Mouse (Mus musculus): ENCODE results near the gene Klrb1c.
"Not testable (repeated sequence)": the region's sequence is repeated elsewhere in the genome, so short reads cannot be mapped to it uniquely, and the experiment has no call there.

The Klrb1c gene

DNA sequence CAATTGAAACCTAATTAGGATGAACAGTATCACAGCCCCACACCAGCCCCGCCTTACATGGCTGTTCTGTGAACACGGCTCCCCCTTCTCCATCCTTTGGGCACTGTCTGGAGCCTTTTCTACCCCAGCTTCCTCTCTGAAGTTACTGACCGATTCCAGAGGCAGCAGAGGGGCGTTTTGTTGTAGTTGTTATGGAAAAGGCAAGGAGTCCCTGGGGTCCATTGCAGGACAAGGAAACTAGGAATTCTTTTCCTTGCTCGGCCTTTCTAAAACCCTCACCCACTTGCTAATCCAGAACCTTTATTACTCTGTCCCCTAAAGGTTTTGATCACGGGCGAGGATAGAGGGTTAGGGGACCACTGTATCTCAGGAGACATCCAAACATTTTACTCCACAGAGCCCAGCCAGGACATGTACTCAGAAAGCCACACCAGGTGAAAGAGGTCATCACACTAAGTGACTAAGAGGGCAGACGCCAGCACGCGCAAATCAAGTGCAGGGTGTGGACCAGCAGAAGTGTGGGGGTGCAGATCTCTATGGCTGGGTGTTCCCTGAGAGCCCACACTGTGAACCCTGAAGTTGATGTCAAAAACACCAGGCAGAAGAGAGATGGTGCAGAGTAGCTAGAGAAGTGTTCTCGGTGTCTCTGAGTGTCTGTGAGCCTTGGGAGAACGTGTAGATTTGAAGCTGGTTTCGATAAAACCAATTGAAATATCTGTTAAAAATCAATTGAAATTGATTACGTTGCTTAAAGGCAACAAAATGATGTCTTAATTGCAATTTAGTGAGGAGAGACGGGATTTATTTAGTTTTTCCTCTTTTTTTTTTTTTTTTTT lies 9.1 kb upstream of the Klrb1c start:
- DNase-seq (ENCODE audit: low read depth, low spot score), result peak; percentile 55

- DNase-seq (ENCODE audit: low read depth, low spot score), result no peak
These were observed 8.3 kb upstream of the Klrb1c start for GRCm38 (mm10) chr6:128797185-128797905.

GRCm38 (mm10) chr6:128796321-128796955 lies 7.4 kb upstream of the Klrb1c start:
- DNase-seq (ENCODE audit: low read depth, low spot score), result peak; percentile 56

GRCm38 (mm10) chr6:128793734-128794133 lies 4.7 kb upstream of the Klrb1c start:
- no peak for DNase-seq (ENCODE audit: low read depth, low spot score)

GRCm38 (mm10) chr6:128790491-128790994 lies 1.5 kb upstream of the Klrb1c start:
- DNase-seq (ENCODE audit: low read depth, low spot score), result not testable (repeated sequence)

GRCm38 (mm10) chr6:128788517-128788916 lies 498 bp downstream of the Klrb1c start:
- DNase-seq (ENCODE audit: low read depth, low spot score), result no peak

GRCm38 (mm10) chr6:128786396-128786795 lies 2.6 kb downstream of the Klrb1c start:
- DNase-seq (ENCODE audit: low read depth, low spot score), result not testable (repeated sequence)

GRCm38 (mm10) chr6:128769481-128770253 lies 19.3 kb downstream of the Klrb1c start:
- DNase-seq (ENCODE audit: low read depth, low spot score), result no peak

DNA sequence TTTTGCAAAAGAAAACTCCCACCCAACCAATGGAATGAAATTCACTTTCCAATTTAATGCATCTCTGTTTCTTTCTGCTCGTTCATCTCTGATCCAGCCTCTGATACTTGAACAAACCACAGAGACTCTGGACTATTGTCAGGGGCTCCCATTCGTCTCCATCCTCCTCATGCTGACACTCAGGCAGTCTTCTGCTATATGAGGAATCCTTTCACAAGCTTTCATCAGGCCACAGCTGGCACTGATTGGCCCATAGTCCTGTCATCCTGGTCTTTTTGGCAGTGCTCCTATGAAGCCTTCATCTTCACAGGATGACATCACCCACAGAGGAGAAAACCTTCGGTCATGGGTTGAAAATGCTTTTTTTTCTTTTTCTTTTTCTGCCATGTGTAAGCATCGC lies 21.0 kb downstream of the Klrb1c start:
- no peak for DNase-seq (ENCODE audit: low read depth, low spot score)

DNA sequence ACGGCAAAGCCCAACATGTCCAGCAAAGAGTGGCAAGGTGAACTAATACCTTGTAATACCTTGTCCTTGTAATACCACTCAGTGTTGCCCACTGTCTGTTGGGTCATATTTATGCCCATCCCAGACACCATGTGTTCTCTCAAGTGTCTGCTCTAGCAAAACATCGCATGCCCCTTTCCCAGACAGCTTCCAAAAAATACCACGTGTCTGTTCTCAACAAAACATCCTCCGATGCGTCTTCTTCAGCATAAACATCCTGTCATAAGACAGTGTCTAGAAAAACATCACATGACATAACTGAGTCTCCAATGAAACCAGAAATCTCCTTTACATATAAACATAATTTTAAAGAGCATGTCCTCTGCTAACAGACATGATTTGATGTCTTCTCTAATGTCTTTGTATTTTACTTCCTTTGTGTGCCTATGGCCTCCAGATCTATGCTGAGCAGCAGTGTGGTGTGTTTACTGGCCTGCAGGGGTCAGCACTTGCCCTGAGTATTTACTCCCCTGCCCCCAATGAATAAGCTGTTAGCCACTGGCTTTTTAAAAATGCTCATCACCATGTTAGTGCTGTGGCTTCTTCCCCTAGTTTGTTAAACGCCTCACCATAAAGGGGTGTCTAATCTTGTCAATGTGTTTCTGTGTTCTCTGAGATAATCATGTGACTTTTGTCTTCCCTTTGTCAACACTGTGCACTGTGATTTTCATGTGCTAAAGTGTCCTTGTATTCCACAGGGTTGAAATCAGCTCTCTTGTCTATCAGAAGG lies 22.3 kb downstream of the Klrb1c start:
- peak; percentile 84 for DNase-seq (ENCODE audit: low read depth, low spot score)

DNA sequence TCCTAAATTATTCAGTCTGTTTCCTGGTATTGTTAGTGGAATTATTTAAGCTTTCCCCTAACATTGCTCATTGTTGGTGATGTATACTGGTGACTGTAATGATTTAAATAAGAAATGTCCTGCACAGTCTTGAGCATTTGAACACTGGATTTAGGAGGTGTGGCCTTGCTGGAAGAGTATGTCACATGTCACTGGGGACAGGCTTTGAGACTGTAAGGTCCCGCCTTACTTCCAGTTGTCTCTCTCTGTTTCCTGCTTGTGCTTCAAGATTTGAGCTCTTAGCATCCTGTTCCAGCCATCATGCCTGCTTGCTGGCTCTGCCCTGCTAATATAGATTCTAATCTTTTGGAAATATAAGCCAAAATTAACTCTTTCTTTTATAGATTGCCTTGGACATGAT lies 23.8 kb downstream of the Klrb1c start:
- peak; percentile 22 for DNase-seq (ENCODE audit: low read depth, low spot score)

GRCm38 (mm10) chr6:128764598-128764997 lies 24.4 kb downstream of the Klrb1c start:
- peak; percentile 52 for DNase-seq (ENCODE audit: low read depth, low spot score)

DNA sequence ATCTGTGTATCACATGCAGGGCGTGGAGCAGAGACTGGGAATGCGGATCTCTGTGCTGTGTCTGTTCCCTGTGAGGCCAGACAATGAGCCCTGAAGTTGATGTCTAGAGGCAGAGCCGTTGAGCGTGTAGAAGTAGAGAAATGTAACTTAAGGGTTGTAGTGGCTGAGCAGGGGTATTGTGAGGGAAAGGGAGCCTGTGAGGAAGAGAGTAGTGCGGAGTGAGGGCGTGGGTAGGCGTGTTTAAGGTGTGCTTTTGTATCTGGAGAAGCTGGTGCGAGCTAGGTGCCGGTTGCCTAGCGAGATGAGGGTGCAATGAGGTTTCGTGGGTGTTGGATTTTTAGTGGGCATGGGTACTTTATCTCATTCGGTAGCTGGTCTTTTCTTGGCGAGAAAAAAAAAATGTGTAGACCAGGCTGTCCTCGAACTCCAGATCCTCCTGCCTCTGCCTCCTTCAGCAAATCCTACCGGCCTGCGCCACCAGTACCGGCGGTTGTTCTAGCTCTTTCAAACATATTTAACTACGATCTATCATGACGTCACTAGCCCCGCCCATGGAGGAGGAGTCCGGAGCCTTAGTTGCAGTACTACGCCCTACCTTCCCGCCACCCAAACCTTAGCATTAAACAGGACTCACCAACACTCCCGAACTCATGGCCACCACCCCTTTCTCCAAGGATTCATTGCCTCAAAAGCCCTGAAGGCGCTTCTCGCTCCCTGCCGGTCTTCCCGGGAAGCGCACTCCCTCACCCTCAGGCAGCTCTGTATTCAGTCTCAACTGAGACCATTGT lies 25.1 kb downstream of the Klrb1c start:
- DNase-seq (ENCODE audit: low read depth, low spot score), result peak; percentile 95

DNA sequence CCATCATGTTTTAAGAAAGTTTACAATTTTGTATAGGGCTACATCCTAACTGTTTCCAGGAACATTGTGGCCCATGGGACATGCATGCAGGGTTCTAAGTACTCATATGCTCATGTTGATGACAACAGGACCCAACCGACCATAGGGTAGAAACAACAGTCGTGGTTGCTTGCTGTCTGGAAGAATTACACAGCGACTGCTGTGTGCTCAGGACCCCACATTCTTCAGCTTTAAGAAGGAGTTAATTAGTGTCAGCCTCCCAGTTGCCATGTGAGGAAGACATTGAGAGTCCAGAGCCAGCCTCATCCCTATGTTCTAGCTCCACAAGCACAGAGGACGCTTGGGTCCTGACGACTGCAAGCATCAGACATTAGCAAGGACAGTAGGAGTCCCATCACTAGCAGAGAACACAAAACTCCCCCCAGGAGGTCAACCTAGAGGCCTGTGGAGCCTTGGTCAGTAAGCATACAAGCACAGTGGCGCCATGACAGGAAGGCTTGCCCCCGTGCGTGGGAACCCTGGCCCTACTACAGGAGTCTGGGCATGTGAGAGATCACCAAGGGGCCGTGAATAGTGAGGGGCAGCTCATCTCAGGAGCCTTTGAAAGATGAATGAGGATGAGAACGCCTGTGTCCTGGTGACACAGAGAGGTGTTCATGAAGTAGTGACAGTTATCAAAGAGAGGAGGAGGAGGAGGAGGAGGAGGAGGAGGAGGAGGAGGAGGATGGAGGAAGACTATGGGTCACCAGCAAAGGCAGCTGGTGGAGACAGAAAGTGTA lies 25.9 kb downstream of the Klrb1c start:
- peak; percentile 10 for DNase-seq (ENCODE audit: low read depth, low spot score)

DNA sequence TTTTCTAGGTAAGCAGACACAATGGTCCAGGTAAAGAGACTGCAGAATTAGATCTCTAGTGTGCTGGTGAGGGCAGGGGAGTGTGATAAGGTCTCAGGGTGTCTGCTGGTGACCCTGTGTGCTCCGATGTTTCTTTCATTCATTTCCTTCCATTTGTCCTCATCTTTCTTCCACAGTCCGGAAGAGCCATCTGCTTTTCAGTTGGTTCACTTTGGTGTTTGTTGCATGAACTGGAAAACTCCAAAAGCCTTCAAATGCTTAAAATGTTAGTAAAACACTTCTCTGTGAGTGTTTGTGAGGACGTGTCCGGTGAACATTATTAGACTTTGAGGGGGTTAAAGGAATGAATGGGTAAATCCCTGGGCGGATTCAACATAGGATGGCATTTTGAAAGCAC lies 27.9 kb downstream of the Klrb1c start:
- no peak for DNase-seq (ENCODE audit: low read depth, low spot score)

GRCm38 (mm10) chr6:128760416-128761143 lies 28.4 kb downstream of the Klrb1c start:
- peak; percentile 92 for DNase-seq (ENCODE audit: low read depth, low spot score)

DNA sequence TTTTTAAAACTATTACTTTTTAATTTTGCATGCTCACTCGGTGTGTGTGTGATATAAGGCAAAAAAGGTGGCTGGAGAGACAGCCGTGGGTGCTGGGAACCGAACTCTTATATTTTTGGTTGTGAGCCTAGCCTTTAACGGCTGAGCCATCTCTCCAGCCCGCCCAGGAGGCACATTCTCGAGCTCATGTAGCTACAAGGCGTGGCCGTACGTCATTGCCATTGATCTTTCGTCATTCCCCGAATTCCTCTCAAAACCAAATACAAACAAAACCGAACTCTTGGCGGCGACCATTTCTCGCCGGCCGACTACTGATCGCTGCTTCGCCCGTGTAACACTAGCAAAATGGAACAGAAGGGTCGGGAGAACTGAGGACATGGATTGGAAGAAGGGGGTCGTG lies 29.0 kb downstream of the Klrb1c start:
- peak; percentile 95 for DNase-seq (ENCODE audit: low read depth, low spot score)

GRCm38 (mm10) chr6:128759221-128759950 lies 29.6 kb downstream of the Klrb1c start:
- DNase-seq (ENCODE audit: low read depth, low spot score), result peak; percentile 24
